Mouse (Mus musculus) gastrocnemius, postnatal 4 days (tissue): ENCODE data around the gene Pld2. TPM values are rescaled to one million over a fixed set of nuclear protein-coding genes. Genes with fewer than 3 reads are reported as not detected.
"Not testable (repeated sequence)": the region's sequence is repeated elsewhere in the genome, so short reads cannot be mapped to it uniquely, and the experiment has no call there.

Experiments used
- DNase-seq, 2 experiments: peaks; one replicate each; pipeline ENCODE4 v3.0.0; 2021 to 2022; ENCODE audit warnings: low spot score in 2 of 2, mixed read lengths in 2 of 2
- long read RNA-seq, 2 experiments: library from polyadenylated mRNA; stranded (forward); transcript quantifications; one replicate each; pipeline ENCODE4 v2.0.0; 2021
- total RNA-seq, 2 experiments: library from RNA; stranded (reverse); gene quantifications; 2 replicates each; pipeline ENCODE4 v1.2.3; 2021

The Pld2 gene
- total RNA-seq: 10 to 100 TPM; 23.4 to 23.6 TPM
- long read RNA-seq, experiment 1, transcript Pld2-201 (25 exons, 3,659 nt): major isoform, 6 of 35 reads
- long read RNA-seq, experiment 1, partial matches to known transcripts: 3 of 35 reads
- long read RNA-seq, experiment 1, other reads (novel, unspliced or antisense): 26 of 35 reads
- long read RNA-seq, experiment 2, transcript Pld2-201 (25 exons, 3,659 nt): major isoform, 8 of 41 reads
- long read RNA-seq, experiment 2, partial matches to known transcripts: 7 of 41 reads
- long read RNA-seq, experiment 2, other reads (novel, unspliced or antisense): 26 of 41 reads

- DNase-seq: peak; percentile 72 to 87
Observed at GRCm38 (mm10) chr11:70539877-70540587, at the start of gene Pld2. Gene Pld2, plus strand, starts transcription at chr11:70540064.

GRCm38 (mm10) chr11:70499566-70500475, 40.0 kb upstream of the Pld2 start:
- DNase-seq: no peak

GRCm38 (mm10) chr11:70500476-70500812, 39.4 kb upstream of the Pld2 start:
- DNase-seq: no peak

GRCm38 (mm10) chr11:70502018-70502417, 37.8 kb upstream of the Pld2 start:
- no peak for DNase-seq

- DNase-seq: no peak
Observed at GRCm38 (mm10) chr11:70504970-70505369, 34.9 kb upstream of the Pld2 start, which contains the start of gene Tm4sf5. Gene Tm4sf5, plus strand, starts transcription at chr11:70505244.

- peak; percentile 44 to 68 for DNase-seq
Observed at GRCm38 (mm10) chr11:70506385-70506784, 33.5 kb upstream of the Pld2 start.

- no peak for DNase-seq
Observed at GRCm38 (mm10) chr11:70506962-70507515, 32.8 kb upstream of the Pld2 start.

GRCm38 (mm10) chr11:70509753-70510564, 29.9 kb upstream of the Pld2 start:
- peak in 1 of 2 experiments; percentile 15 for DNase-seq

GRCm38 (mm10) chr11:70511242-70511641, 28.6 kb upstream of the Pld2 start:
- no peak for DNase-seq

- DNase-seq: no peak
Observed at GRCm38 (mm10) chr11:70511825-70512224, 28.0 kb upstream of the Pld2 start.

GRCm38 (mm10) chr11:70512709-70513342, 27.0 kb upstream of the Pld2 start:
- DNase-seq: no peak

- DNase-seq: peak in 1 of 2 experiments; percentile 36
Observed at GRCm38 (mm10) chr11:70513520-70513919, 26.3 kb upstream of the Pld2 start.

- no peak for DNase-seq
Observed at GRCm38 (mm10) chr11:70514288-70514687, 25.6 kb upstream of the Pld2 start, which contains the start of gene Vmo1. Gene Vmo1, minus strand, starts transcription at chr11:70514616.

- DNase-seq: no peak
Observed at GRCm38 (mm10) chr11:70516352-70516751, 23.5 kb upstream of the Pld2 start.

GRCm38 (mm10) chr11:70518436-70518835, 21.4 kb upstream of the Pld2 start:
- no peak for DNase-seq

- no peak for DNase-seq
Observed at GRCm38 (mm10) chr11:70518923-70519322, 20.9 kb upstream of the Pld2 start, which contains the start of gene Gltpd2. Gene Gltpd2, plus strand, starts transcription at chr11:70519196.

GRCm38 (mm10) chr11:70520178-70520769, 19.6 kb upstream of the Pld2 start:
- peak; percentile 41 to 57 for DNase-seq

GRCm38 (mm10) chr11:70523306-70523989, 16.4 kb upstream of the Pld2 start:
- not testable (repeated sequence) for DNase-seq

- no peak for DNase-seq
Observed at GRCm38 (mm10) chr11:70524782-70525181, 15.1 kb upstream of the Pld2 start.
